Mouse (Mus musculus): ENCODE measurements around the gene Tra2a. TPM values are rescaled to one million over a fixed set of nuclear protein-coding genes. Genes with fewer than 3 reads are reported as not detected.

The Tra2a gene
- total RNA-seq, 4 experiments from 2014 or later, result 11.4 to 15.3 (median 14.3) TPM

DNA sequence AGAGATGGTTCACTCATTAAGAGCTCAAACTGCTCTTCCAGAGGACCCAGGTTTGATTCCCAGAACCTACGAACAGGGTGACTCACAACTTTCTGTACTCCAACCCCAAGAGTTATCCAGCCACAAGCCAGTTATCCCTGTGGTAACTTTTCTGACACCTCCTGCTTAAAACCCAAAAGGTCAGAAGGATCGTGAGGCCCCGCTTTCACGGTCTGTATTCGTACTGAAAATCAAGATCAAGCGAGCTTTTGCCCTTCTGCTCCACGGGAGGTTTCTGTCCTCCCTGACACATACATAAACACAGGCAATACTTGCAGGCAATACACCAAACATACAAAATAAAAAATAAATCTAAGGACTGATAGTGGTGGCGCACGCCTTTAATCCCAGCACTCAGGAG, 27.5 kb downstream of the Tra2a start:
- peak; percentile 100 for DNase-seq (ENCODE audit: low spot score in 2 of 2)

DNA sequence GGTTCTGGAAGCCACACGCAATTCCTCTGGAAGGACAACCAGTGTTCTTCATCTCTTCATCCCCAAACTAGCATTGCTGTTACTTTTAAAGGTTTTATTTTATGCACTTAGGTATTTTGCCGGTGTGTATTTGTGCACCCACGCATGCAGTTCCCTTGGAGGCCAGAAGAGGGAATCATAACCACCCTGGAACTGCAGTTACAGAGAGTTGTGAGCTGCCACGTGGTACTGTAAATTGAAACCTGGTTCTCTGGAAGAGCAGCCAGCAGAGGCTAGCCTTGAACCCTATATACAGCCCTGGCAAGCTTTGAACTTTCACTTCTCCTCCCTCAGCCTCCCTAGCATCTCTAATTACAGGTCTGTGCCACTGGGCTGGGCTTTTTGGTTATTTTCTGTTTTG, 30.5 kb downstream of the Tra2a start:
- DNase-seq (ENCODE audit: low spot score in 2 of 2), result no peak

DNA sequence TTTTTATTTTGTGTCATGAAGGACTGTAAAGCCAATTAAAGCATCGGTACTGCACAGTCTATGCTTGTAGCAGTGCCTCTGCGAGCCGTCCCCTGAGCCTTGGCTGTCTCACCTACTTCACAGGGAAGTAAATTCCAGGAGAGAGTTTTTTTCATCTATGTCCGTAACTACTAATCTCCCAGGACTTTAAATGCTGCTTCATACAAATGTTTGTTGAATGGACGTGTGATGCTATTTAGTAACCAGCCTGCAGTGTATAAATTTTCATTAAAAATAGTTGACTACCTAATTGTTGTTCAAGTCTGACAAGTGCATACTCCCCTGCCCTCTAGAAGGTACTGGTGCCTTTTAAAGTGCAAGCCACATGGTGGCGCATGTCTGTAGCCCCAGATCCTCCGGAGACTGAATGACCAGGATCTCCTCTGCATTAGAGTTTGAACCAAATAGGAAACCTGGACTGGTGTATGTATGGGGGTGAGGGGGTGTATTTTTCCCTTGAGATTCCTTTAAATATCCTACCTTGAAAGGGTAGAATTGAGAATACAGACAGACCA, 35.6 kb downstream of the Tra2a start:
- DNase-seq (ENCODE audit: low spot score in 2 of 2), result no peak

DNA sequence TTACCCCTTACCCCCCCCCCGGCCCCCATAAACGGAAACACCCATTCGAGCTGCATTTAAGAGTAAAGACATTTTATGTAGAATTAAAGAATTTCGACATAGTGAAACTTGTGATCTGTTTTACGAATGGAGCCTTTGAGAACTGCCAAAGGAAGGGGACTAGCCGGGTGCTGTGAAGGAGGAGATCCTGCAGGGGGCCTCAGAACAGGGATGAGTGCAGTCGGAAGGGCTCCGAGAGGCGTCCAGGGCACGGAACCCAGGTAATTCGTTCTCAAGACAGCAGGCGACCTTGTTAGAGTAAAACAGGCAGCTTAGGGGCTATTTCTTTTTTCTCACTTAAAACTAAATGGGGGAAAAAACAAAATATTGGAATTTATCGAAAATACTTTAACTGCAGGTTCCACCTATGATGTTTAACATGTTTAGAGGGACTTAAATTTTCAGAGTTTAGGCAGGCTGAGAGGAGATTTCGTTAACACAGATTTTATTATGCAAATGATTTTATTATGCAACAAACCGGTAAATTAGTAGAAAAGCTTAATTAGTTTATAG, 36.6 kb downstream of the Tra2a start:
- no peak for DNase-seq (ENCODE audit: low spot score in 2 of 2)

DNA sequence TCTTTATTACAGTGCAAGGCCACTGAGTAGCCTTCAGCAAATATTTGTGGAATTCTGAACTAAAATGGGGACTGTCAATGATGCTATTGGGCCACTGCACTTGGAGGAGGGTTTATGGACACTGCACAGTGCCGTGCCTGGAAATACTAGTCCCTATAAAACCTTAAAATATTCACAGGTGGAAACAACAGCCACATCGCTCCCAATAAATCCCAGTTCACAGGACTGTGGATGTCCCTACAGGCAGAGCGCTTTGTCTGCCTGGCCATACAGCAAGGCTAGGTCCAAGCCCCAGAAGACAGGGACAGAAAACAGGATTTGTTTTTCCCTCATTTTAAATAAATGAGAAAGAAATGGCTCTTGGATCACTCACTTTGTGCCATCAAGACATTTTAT, 38.1 kb downstream of the Tra2a start:
- DNase-seq (ENCODE audit: low spot score in 2 of 2), result no peak

DNA sequence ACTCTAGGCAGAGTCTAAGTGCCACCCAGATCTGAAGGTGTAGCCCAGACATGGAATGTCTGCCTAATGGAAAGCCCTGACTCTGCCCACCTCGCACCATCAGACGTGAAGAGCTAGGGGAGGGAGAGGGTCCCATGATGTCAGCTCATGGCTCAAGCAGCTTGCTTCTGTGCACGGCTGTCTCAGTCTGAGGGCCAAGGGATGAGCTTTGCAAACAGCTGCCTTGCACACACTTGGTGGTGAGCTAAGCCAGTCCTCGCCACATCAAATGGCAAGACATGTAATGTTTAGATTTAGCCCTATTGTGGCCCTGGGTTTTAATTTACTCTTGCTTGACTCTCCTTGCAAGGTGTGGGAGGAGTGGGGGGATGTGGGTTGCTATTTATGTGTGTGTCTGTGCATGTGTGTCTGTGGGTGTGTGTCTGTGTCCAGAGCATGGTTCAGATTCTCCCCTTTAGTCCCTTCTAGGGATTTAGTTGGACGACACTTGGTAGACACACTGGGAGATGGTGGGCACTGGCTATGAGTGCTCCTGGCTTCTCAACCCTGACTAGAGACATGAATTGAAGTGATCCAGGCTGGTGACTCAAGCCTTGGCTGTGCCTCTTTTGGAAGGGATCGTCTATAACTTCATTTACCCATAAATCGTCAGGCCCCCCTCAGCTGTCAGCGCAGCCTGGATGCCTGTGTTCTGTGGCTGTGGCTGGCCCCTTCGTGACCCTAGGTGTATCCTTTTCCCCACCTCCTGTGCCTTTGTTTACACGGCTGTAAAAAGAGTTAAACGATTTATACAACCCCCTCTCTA, 38.7 kb downstream of the Tra2a start:
- DNase-seq (ENCODE audit: low spot score in 2 of 2), result no peak

DNA sequence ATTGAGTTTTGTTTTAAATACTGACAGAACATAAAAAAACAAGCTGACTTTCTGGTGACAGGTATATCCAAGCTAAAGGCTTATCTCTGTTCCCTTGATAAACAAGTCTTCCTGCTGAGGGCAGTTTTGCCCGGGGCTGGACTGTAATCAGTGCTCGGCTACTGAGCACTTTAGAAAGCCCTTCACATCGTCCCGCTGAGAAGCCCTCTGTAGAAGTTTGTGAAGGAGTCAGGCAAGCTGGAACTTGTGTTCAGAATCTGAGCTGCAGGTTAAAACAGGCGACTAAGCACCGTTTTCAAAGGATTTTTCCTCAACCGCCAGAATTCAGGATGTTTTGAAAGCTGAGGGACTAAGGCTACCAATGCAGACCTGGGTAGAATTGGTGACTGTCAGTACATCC, 41.9 kb downstream of the Tra2a start:
- DNase-seq (ENCODE audit: low spot score in 2 of 2), result no peak

DNA sequence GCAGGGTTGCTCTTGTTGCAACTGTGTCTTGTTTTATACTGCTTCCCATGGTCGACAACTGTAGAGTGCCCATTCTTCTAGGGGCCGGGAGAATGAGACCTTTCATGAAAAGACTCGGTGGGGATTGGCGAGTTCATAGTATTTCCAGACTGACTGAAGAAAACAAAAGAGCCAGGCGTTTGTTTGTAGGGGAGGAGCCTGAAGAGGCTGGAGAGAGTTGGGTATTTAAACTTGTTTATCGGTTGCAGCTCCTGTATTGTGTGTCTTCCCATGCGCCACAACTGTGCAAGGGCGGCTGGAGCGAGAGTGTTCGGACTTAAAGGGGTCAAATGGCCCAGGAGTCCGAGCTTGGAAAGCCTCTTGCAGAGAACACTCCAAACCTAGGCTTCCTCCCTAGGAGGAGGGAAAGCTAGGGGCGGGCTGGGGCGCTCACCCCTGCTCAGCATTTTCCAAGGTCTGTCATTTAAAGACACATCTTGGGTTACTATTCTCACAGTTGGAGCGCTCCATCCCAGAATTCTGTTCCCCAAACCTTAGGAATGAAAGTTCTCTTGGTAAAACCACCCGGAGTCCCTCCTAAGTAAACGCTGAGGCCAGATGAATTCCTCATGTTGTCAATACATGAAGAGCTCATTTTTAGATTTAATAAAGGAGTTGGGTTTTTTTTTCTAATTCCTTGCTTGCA, 43.8 kb downstream of the Tra2a start:
- no peak for DNase-seq (ENCODE audit: low spot score in 2 of 2)

DNA sequence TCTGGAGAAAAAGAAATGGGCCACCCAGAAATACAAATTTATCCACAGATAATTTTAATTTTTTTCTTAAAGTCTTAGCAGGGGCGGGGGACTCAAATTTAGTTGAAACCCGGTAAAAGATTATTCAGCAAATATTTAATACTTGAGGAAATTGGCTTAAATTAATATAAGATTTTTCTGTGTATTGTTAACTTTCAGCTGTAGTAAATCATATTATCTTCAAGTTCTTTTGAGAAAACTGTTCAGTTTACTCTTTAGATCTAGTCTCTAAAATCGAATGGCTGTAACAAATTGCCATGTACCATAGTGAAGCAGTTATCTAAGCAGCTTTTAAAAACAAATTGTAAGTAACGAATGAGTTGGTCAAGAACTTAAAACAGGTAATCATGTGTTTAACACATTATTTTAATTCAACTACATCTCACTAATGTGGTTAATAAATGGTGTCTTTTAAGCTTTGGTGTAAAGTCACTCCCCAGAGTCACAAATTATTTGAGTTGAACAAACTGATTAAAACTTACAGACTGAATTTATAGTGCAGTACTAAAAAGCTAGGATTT, 44.8 kb downstream of the Tra2a start:
- DNase-seq (ENCODE audit: low spot score in 2 of 2), result no peak

DNA sequence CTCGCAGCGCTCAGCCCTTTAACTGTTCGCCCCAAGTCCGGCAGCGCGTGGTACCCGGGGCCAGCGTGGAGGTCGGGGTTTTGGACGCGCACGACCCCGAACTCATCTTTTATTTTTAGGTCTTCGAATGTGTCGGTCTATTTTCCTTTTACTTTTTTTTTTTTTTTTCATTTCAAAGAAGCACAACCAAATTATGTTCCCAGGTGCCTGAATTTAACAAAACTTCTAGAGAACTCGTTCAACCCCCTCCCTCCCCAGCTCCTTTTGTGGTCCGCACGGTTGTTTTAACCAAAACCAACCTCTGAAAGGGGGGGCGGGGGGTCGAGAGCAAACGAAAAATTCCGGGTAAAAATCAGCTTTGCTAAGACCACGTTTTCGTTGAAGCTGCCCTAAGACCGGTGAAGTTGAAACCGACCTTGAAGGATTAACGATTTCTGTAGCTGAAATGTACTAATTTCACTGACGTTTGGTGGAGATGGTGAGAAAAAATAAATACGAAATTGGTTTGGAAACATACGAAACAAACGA, 45.5 kb downstream of the Tra2a start:
- DNase-seq (ENCODE audit: low spot score in 2 of 2), result no peak

DNA sequence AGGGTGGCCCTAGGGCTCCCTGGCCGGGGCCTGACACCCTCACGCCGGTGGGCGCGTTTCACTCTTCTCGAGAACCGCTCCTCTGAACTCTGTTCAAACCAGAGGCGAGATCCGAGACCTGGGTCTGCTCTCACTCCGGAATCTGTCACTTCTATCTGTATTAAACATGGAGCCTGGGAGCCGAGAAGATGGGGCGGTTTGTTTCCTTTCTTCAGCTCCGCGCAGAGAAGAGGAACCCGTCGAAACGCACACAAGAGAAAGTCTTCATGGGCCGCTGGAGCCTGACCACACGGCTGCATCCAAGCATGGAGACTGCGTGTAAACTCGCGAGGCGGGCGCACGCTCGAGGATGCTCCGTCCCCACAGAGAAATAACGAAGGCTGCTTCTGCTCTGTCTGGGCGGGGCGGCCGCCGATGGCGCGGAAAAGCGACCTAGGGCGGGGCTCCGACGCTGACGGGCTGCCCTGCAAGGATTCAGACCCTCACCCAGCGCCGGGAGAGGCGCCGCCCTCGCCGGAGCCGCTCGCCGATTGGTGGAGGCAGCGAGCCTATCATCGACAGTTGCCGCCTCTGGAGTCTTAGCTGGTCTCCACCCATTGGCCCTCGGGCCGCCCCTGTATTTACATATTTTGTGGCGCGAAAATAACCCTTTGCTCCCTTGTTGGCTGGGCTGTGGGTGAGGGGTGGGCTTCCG, 46.1 kb downstream of the Tra2a start:
- DNase-seq (ENCODE audit: low spot score in 2 of 2), result no peak

DNA sequence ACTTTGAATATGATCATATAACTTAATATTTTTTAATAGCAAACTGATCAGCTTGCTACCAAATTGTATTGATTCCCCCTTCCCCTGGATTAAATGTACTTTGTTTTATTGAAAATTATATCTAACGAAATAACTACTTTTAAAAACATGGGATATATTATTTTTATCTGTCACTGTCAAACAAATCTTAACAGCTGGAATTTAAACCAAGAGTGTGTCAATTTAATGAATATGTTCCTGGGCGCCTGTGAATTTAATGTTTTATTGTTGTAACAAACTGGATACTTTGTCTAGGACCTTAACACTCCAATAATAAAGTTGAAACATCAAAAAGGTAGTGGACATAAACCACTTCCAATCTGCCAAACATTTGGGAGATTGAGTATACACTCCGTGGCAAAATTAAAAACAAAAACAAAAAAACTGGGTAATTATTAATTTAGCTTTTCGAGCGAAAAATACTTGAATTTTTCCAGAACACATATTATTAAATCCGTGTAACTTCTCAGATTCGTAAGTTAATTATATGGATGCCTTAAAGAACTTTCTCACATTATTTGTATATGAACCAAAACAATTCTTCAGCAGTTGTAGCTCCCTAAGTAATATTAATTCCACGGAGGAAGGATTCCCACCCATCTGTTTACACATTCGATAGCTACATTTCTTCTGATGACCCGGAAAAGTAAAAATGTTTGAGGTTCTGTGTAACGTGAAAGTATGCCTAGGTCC, 46.9 kb downstream of the Tra2a start:
- DNase-seq (ENCODE audit: low spot score in 2 of 2), result no peak

DNA sequence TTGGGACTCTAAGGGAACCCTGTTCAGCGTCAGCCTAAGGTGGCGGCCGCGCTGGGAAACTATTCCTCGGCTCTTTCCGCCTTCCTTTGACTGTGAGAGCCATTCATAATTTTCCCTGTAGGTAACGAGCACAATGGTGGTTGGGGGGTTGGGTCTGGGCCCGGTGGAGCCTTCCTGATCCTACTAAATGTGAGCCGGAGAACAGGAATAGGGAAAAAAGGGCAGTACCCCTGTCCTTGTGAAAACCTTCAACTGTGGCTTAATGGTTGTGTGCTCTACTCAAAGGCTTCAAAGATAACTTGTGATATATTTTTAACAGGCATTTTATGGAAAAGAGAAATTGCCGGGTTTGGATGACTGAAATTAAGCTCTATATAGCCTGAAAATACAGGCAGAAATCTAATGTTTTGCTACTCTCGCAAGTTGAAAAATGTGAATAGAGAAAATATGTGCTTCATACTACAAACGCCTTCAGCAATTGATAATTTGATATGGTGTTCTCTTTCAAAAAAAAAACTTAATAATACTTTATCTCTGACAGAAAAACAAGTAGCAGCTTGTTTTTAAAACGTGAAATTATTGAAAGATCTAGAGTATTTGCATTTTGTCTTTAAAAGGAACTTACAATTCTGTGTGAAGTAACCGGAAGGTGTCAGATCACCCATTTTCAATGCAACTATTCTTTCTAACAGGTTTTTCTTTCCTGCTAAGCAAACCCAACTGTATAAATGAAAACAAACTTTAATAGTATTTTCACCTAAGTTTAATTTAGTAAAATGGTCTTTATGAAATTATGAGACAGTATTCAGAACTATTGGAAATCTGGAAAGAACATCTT, 47.9 kb downstream of the Tra2a start:
- no peak for DNase-seq (ENCODE audit: low spot score in 2 of 2)

DNA sequence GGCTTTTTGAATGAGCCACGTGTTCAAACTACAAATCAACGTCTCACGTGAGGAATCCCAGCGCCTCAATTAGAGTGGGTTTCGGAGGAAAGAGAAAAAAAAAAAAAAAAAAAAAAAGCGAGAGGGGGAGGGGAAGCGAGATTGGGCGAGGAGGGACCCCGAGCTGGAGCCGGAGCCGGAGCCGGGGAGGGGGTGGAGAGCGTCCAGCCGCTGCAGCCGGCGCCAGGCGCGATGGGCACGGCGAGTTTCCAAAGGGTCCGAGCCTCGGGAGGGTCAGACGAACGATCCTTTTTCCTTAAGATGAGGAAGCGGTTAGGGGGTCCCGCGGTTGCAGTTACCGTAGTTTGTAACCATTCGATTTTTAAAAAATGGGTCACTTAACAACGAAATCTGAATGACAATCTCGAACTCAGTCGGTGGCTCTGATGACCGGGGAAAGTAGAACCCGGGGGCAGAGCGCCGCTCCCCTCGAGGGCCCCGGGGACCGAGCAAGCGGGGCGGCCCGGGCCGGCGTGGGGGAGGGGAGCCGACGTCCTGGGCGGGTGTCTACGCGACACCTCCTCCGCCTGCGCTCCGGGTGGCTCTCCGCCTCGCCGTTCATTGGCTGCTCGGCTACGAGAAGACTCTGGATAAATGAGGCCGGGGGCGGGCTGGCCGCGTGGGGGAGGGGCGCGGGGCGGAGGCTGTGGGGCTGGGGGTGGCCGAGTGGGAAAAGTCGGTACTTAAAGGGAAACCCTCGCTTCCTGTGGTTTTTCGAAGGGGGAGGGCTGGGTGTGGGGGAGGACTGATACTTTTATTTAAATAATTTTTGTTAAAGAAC, 48.7 kb downstream of the Tra2a start, which contains the start of gene Igf2bp3:
Gene Igf2bp3, minus strand, starts transcription at position 30 of the 820 bp plus-strand sequence.
- no peak for DNase-seq (ENCODE audit: low spot score in 2 of 2)

DNA sequence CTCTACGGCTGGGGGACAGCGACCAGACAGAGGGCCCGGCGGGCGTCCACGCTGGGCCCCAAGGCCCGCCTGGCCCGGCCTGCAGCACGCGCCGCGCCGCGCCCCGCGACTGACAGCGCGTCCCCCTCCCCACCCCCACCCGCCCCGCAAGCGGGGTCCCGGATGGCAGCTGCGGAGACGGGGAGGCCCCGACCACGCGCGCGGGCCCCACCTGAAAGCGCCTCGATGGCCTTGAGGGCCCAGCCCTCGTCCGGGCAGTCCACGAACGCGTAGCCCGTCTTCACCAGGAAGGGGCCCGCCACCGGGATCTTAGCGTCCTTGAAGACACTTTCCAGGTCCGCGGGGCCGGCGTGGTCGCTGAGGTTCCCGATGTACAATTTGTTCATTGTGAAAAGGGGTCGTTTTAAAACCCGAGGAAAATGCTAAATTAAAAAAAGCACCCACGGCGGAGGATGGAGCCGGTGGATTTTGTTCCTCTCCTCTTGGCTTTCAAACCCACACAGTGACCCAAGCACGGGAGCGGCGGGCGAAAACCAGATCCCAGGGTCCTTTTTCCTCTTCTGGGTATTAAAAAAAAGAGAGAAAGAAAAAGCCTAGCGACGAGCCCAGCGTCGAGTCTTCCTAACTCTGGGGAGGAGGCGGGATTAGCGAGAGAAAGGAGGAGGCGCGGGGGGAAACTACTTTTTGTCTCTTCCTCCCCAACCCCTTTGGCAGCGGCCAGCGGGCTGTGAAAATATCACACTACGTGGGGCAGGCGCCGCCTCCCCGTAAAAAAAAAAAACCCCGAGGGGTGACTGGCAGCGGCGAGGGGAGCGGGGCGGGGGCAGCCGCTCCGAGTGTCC, 49.5 kb downstream of the Tra2a start:
- no peak for DNase-seq (ENCODE audit: low spot score in 2 of 2)

DNA sequence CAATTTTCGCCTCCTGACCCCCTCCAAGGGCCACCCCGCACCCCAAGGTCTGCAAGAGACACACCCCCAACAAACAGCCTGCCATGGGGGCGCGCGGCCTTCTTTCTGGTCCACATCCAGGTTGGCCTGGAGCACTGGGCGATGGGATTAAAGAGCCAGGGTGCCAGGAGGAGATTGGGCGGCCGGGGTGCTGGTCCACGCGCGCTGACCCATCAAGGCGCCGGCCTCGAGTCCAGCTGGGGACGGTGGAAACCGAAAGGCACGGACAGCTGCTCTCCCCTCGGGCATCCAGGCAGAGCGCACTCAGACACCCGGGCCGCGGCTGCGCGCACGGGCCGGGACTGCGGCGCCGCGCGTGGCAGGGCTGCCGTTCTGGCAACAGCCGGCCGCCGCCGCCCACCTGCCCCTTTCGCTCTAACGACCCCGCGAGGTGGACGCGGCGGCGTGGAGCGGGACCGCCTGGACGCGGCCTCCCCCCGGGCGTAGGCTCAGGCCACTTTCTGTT, 50.2 kb downstream of the Tra2a start:
- DNase-seq (ENCODE audit: low spot score in 2 of 2), result no peak

DNA sequence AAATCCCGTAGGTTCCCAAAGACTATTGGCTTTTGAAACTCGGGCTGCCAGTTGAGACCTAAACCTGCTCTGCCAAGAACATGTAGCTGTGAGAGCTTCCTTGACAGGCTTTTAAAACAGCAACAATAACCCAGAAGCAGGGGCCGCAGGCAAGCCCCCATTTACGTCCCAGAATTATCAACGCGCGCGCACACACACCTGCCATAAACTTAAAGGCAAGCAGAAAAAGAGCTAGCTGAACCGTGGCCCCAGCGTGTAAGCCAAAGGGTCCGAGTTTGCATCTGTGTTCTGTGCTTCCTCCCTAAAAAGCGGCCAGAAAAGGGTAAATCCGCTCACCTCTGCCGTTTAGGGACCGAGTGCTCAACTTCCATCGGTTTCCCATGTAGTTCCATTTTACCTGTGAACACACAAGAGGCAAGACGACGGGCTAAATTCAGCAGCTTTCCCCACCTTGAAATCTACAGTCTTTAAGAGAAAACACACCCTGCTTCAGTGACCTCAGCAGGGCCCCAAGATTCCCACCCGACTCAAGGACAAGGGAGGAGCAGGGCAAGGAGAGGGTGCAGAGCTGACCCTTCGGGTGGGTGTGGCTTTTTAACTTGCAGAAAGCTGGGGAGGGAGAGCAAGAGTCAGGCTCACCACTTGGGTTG, 50.8 kb downstream of the Tra2a start:
- DNase-seq (ENCODE audit: low spot score in 2 of 2), result no peak
